Mouse (Mus musculus) MEL (cell line): ENCODE measurements at regions not wholly inside any gene's neighbourhood (a gene's known extent, or its start where the extent isn't known, plus 50 kb on each side); places are given as distances from the start of the nearest gene placed in this dataset.

Experiments used
- DNase-seq: peaks from one replicate; pipeline ENCODE4 v3.0.0; 2011; ENCODE audit warnings: low read depth, low spot score
- H3K27ac ChIP-seq: 2 replicates; pipeline ENCODE4 v1.5.1; 2012; ENCODE audit warnings: low read depth, mild to moderate bottlenecking, control low read depth, low read length, moderate library complexity; ENCODE audit not compliant: control insufficient read depth
- H3K27me3 ChIP-seq, 2 experiments: fragments of 150-350 bp in 1 of 2; sonication (generic) in 1 of 2; 2 replicates each; pipeline ENCODE4 v1.6.1; 2012; ENCODE audit warnings: low read length in 2 of 2, mild to moderate bottlenecking in 2 of 2, improper control_type of control experiment in 1 of 2, moderate library complexity in 1 of 2; ENCODE audit not compliant: insufficient read depth in 2 of 2, control insufficient read depth in 1 of 2
- H3K36me3 ChIP-seq, 2 experiments: 2 replicates each; pipeline ENCODE4 v1.6.1; 2012 to 2014; ENCODE audit warnings: low read length in 2 of 2, improper control_type of control experiment in 1 of 2, inconsistent platforms in 1 of 2, mild to moderate bottlenecking in 1 of 2; ENCODE audit not compliant: insufficient read depth in 2 of 2, control insufficient read depth in 1 of 2
- H3K4me1 ChIP-seq, 2 experiments: fragments of 150-350 bp in 1 of 2; sonication (generic) in 1 of 2; 2 replicates each; pipeline ENCODE4 v1.6.1; 2012; ENCODE audit warnings: low read length in 2 of 2, improper control_type of control experiment in 1 of 2, mild to moderate bottlenecking in 1 of 2; ENCODE audit not compliant: insufficient read depth in 2 of 2, control insufficient read depth in 1 of 2
- H3K4me3 ChIP-seq, 2 experiments: fragments of 150-350 bp in 1 of 2; sonication (generic) in 1 of 2; 2 replicates each; pipeline ENCODE4 v1.5.1; 2012; ENCODE audit warnings: low read depth in 2 of 2, low read length in 2 of 2, mild to moderate bottlenecking in 2 of 2, moderate library complexity in 2 of 2, control low read depth in 1 of 2, improper control_type of control experiment in 1 of 2; ENCODE audit not compliant: control insufficient read depth in 1 of 2, insufficient read depth in 1 of 2
- H3K79me2 ChIP-seq: 2 replicates; pipeline ENCODE4 v1.6.1; 2012; ENCODE audit warnings: mild to moderate bottlenecking, low read length, moderate library complexity; ENCODE audit not compliant: control insufficient read depth, poor library complexity, insufficient read depth
- H3K9ac ChIP-seq: 2 replicates; pipeline ENCODE4 v1.6.1; 2012; ENCODE audit warnings: low read depth, mild to moderate bottlenecking, control low read depth, low read length, moderate library complexity; ENCODE audit not compliant: control insufficient read depth, poor library complexity, severe bottlenecking
- H3K9me3 ChIP-seq: fragments of 150-350 bp; sonication (generic); replicated peaks from 2 replicates; pipeline ENCODE4 v1.6.1; 2012; ENCODE audit warnings: mild to moderate bottlenecking, low read length, improper control_type of control experiment, moderate library complexity; ENCODE audit not compliant: insufficient read depth
- BHLHE40 ChIP-seq: IDR thresholded peaks from 2 replicates; pipeline ENCODE4 v1.6.1; 2012; ENCODE audit warnings: low read depth, mild to moderate bottlenecking, inconsistent platforms, low read length, improper control_type of control experiment, borderline replicate concordance
- CHD1 ChIP-seq: IDR thresholded peaks from 2 replicates; pipeline ENCODE4 v1.6.1; 2012; ENCODE audit warnings: low read depth, mild to moderate bottlenecking, inconsistent platforms, low read length, improper control_type of control experiment
- CHD2 ChIP-seq: IDR thresholded peaks from 2 replicates; pipeline ENCODE4 v1.6.1; 2011; ENCODE audit warnings: low read length, improper control_type of control experiment
- E2F4 ChIP-seq: IDR thresholded peaks from 2 replicates; pipeline ENCODE4 v1.6.1; 2011; ENCODE audit warnings: low read depth, low read length, improper control_type of control experiment, borderline replicate concordance
- ELF1 ChIP-seq: IDR thresholded peaks from 2 replicates; pipeline ENCODE4 v1.6.1; 2014; ENCODE audit warnings: low read depth, mild to moderate bottlenecking, inconsistent platforms, low read length, improper control_type of control experiment, moderate library complexity
- EP300 ChIP-seq, 2 experiments: IDR thresholded peaks; 2 replicates each; pipeline ENCODE4 v1.6.1; 2011; ENCODE audit warnings: improper control_type of control experiment in 2 of 2, low read length in 2 of 2, low read depth in 1 of 2, mild to moderate bottlenecking in 1 of 2
- ETS1 ChIP-seq: IDR thresholded peaks from 2 replicates; pipeline ENCODE4 v1.6.1; 2012; ENCODE audit warnings: low read depth, mild to moderate bottlenecking, inconsistent platforms, low read length, improper control_type of control experiment, moderate library complexity
- GATA1 ChIP-seq: IDR thresholded peaks from 2 replicates; pipeline ENCODE4 v1.6.1; 2011; ENCODE audit warnings: low read depth, low read length, improper control_type of control experiment
- HCFC1 ChIP-seq: IDR thresholded peaks from 2 replicates; pipeline ENCODE4 v1.6.1; 2012; ENCODE audit warnings: low read depth, mild to moderate bottlenecking, inconsistent platforms, low read length, improper control_type of control experiment, moderate library complexity
- JUND ChIP-seq: IDR thresholded peaks from 2 replicates; pipeline ENCODE4 v1.6.1; 2011; ENCODE audit warnings: low read depth, mild to moderate bottlenecking, improper control_type of control experiment, low read length
- KAT2A ChIP-seq: conservative IDR thresholded peaks from 2 replicates; pipeline ENCODE4 v1.6.1; 2012; ENCODE audit warnings: low read depth, low read length, improper control_type of control experiment, inconsistent platforms
- MAFK ChIP-seq: IDR thresholded peaks from 2 replicates; pipeline ENCODE4 v1.6.1; 2011; ENCODE audit warnings: low read depth, mild to moderate bottlenecking, low read length, improper control_type of control experiment, borderline replicate concordance
- MAX ChIP-seq: IDR thresholded peaks from 2 replicates; pipeline ENCODE4 v1.6.1; 2011; ENCODE audit warnings: low read length, improper control_type of control experiment
- MAZ ChIP-seq: IDR thresholded peaks from 2 replicates; pipeline ENCODE4 v1.6.1; 2012; ENCODE audit warnings: low read depth, mild to moderate bottlenecking, inconsistent platforms, low read length, improper control_type of control experiment
- MEF2A ChIP-seq: IDR thresholded peaks from 2 replicates; pipeline ENCODE4 v1.6.1; 2014; ENCODE audit warnings: low read depth, mild to moderate bottlenecking, inconsistent platforms, low read length, improper control_type of control experiment; ENCODE audit not compliant: poor library complexity, insufficient replicate concordance, severe bottlenecking; ENCODE audit errors: extremely low read depth
- MYB ChIP-seq: IDR thresholded peaks from 2 replicates; pipeline ENCODE4 v1.6.1; 2011; ENCODE audit warnings: mild to moderate bottlenecking, low read depth, low read length, improper control_type of control experiment
- NELFE ChIP-seq: IDR thresholded peaks from 2 replicates; pipeline ENCODE4 v1.6.1; 2011; ENCODE audit warnings: low read depth, low read length, improper control_type of control experiment
- POLR2A ChIP-seq, 2 experiments: IDR thresholded peaks; 2 replicates each; pipeline ENCODE4 v1.6.1; 2011 to 2012; ENCODE audit warnings: low read length in 2 of 2, mild to moderate bottlenecking in 2 of 2, control low read depth in 1 of 2, improper control_type of control experiment in 1 of 2, low read depth in 1 of 2, moderate library complexity in 1 of 2; ENCODE audit not compliant: control insufficient read depth in 1 of 2, insufficient read depth in 1 of 2, poor library complexity in 1 of 2
- POLR2AphosphoS2 ChIP-seq: IDR thresholded peaks from 2 replicates; pipeline ENCODE4 v1.6.1; 2011; ENCODE audit warnings: low read length, improper control_type of control experiment
- POLR2AphosphoS5 ChIP-seq: IDR thresholded peaks from 2 replicates; pipeline ENCODE4 v1.6.1; 2012; ENCODE audit warnings: low read depth, borderline replicate concordance, mild to moderate bottlenecking, inconsistent platforms, low read length, moderate library complexity, mixed read lengths
- RAD21 ChIP-seq: IDR thresholded peaks from 2 replicates; pipeline ENCODE4 v1.6.1; 2011; ENCODE audit warnings: mild to moderate bottlenecking, low read depth, low read length, improper control_type of control experiment
- SIN3A ChIP-seq: IDR thresholded peaks from 2 replicates; pipeline ENCODE4 v1.6.1; 2012; ENCODE audit warnings: low read length, improper control_type of control experiment, inconsistent platforms
- SMC3 ChIP-seq: IDR thresholded peaks from 2 replicates; pipeline ENCODE4 v1.6.1; 2011; ENCODE audit warnings: low read depth, low read length, improper control_type of control experiment
- TBP ChIP-seq: IDR thresholded peaks from 2 replicates; pipeline ENCODE4 v1.8.0; 2011; ENCODE audit warnings: low read depth, low read length, improper control_type of control experiment
- ZC3H11A ChIP-seq: IDR thresholded peaks from 2 replicates; pipeline ENCODE4 v1.6.1; 2012; ENCODE audit warnings: low read depth, mild to moderate bottlenecking, inconsistent platforms, low read length, improper control_type of control experiment
- ZMIZ1 ChIP-seq: IDR thresholded peaks from 2 replicates; pipeline ENCODE4 v1.6.1; 2012; ENCODE audit warnings: low read depth, mild to moderate bottlenecking, inconsistent platforms, low read length, improper control_type of control experiment, moderate library complexity

DNA sequence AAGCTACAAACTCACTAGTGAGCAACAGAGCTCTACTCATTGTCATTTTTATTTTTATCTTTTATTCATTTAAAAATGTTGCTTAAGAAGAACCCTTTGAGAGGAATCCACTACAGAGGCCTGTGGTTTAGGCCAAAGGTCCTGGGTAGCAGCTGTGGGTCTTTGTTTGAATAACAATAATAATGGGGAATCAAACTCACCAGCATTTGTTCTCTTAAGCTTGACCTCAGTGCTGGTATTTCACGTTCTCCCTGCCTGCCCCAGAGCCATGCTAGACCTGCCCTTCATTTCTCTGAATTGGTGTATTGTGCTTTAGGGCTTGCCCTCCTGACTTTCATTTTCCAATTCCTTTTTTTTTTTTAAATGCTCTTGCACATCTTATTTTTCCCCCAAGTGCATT is 232.8 kb upstream of the Hs3st1 start:
- no peak for DNase-seq
- Histone ChIP-seq H3K27ac (no peak overlapping the region), H3K36me3 (no peaks in the 10 kb centered on the region), H3K9ac (no peak overlapping the region), H3K9me3 (no peaks in the 10 kb centered on the region), H3K79me2 (no peaks in the 10 kb centered on the region), H3K4me3 (no peak overlapping the region), H3K4me1 (no peaks in the 10 kb centered on the region), H3K27me3 (no peaks in the 10 kb centered on the region)
- TF ChIP-seq SIN3A (no peak), GATA1 (no peak), E2F4 (no peak), KAT2A (no peak), TBP (no peak), MAZ (no peak), MEF2A (no peak), MYB (no peak), SMC3 (no peak), MAX (no peak), POLR2A (IDR thresholded peaks at IDR 0.05; ENCODE audit: control insufficient read depth in 1 of 2, insufficient read depth in 1 of 2, low read depth in 1 of 2, low read length in 2 of 2, poor library complexity in 1 of 2) (no peak), ZMIZ1 (no peak), MAFK (no peak), POLR2AphosphoS2 (no peak), ETS1 (no peak), HCFC1 (no peak), BHLHE40 (no peak)

DNA sequence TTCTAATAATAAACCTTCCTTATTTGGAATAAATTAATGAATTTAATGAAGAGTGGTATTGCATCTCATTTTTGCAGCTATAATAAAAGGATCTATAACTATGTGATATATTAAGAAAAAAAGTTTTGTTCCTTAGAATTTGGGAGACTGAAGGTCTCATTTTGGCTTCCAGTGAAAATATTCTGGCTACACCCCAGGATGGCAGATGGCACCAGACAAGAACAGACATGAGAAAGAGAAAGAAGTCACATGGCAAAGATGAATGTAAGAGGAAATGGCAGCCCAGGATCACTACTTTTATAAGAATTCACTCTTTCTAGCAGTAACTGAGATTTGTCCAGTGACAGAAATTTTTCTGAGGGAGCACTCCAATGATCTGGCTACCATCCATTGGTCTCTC is 209.1 kb upstream of the Hs3st1 start:
- Histone ChIP-seq H3K36me3 (no peaks in the 10 kb centered on the region), H3K79me2 (no peaks in the 10 kb centered on the region), H3K27me3 (no peaks in the 10 kb centered on the region), H3K9me3 (no peaks in the 10 kb centered on the region), H3K4me3 (no peak overlapping the region), H3K27ac (no peak overlapping the region), H3K4me1 (no peaks in the 10 kb centered on the region), H3K9ac (no peak overlapping the region)
- DNase-seq, result no peak
- no peak for TF ChIP-seq MAX
- no peak for TF ChIP-seq MAFK
- no peak for TF ChIP-seq CHD1
- TF ChIP-seq EP300 (IDR thresholded peaks at IDR 0.05; ENCODE audit: low read depth in 1 of 2, low read length in 2 of 2), result no peak
- TF ChIP-seq ETS1, result no peak
- no peak for TF ChIP-seq SMC3
- no peak for TF ChIP-seq JUND
- no peak for TF ChIP-seq POLR2AphosphoS5
- TF ChIP-seq ELF1, result no peak
- no peak for TF ChIP-seq SIN3A
- TF ChIP-seq E2F4, result no peak
- TF ChIP-seq RAD21, result no peak
- no peak for TF ChIP-seq KAT2A
- no peak for TF ChIP-seq GATA1
- TF ChIP-seq CHD2, result no peak
- no peak for TF ChIP-seq NELFE
- TF ChIP-seq ZC3H11A, result no peak
